Mouse (Mus musculus) intestine, embryonic 16.5 days (tissue): ENCODE results near the gene Pde2a. TPM values are rescaled to one million over a fixed set of nuclear protein-coding genes. Genes with fewer than 3 reads are reported as not detected.
A peak's percentile ranks its signal among the peaks of the same experiment; 100 is the strongest.

ENCODE experiments used
- microRNA counts: library from miRNA; unstranded; fragments of <30 nt; microRNA quantifications from one replicate; lab custom pipeline; 2016
- microRNA-seq: library from miRNA; unstranded; fragments of <30 nt; microRNA quantifications from one replicate; pipeline ENCODE4, GENCODE M21; 2016
- polyA plus RNA-seq: library from polyadenylated mRNA; unstranded; fragments of >200 nt; fragmentation: Nextera tagmentation; extraction: Ambion mirVana; gene quantifications from 2 replicates; pipeline ENCODE4 v1.2.1, GENCODE M21; 2015

Gene Pde2a
- polyA plus RNA-seq, 1 experiment from 2014 or later = 23.0 TPM

MicroRNAs within 50 kb of the gene (microRNA counts, 519-probe panel; counts per million panel counts)
- microRNA mmu-miR-139-3p (lab: Ali Mortazavi, UCI) (35.7 counts per million), microRNA mmu-miR-139-5p (lab: Ali Mortazavi, UCI) (2,088 counts per million, percentile 48 among the panel's probes with 10 or more counts)

Small RNAs within 50 kb of the gene (microRNA-seq; reads per million reads assigned to microRNA genes)
- gene Mir139 = 3,062 reads per million, percentile 84 among the genes with 10 or more reads in this experiment

Other genes with a start within 250 kb of the Pde2a start
- gene Atg16l2, start 119.4 kb upstream of the Pde2a start, polyA plus RNA-seq = 13.4 and 17.3 TPM in 2 replicates
- gene Stard10, start 104.6 kb upstream of the Pde2a start, polyA plus RNA-seq = 101 and 106 TPM in 2 replicates
- 60.9 and 61.8 TPM in 2 replicates for gene Arap1, start 73.6 kb upstream of the Pde2a start, polyA plus RNA-seq
- not detected in 2 replicates for gene Gm45837, start 10.8 kb upstream of the Pde2a start, polyA plus RNA-seq
- 0.43 and 0.56 TPM in 2 replicates for gene Art2b, start 163.9 kb downstream of the Pde2a start, polyA plus RNA-seq
- 52.7 and 53.3 TPM in 2 replicates for gene Clpb, start 241.9 kb downstream of the Pde2a start, polyA plus RNA-seq